Mouse (Mus musculus): ENCODE data around the gene Slc28a1. TPM values are rescaled to one million over a fixed set of nuclear protein-coding genes. Genes with fewer than 3 reads are reported as not detected.
"Not testable (repeated sequence)": the region's sequence is repeated elsewhere in the genome, so short reads cannot be mapped to it uniquely, and the experiment has no call there.

Slc28a1 gene
- polyA plus RNA-seq, 1 experiment from 2014 or later, result 0.59 TPM

GRCm38 (mm10) chr7:81152826-81153225, 38.2 kb downstream of the Slc28a1 start:
- WGBS, result 72% methylated on average over 7 of the region's 7 CpGs
- Histone ChIP-seq H3K4me3 (ENCODE audit: low read depth, low read length) (no peak overlapping the region), H3K4me1 (replicated peaks; ENCODE audit: control insufficient read depth, insufficient read depth, low read length) (0 out of 2 replicates have a peak, but pooled peaks cover 2% of the 10 kb centered on the region), H3K27me3 (replicated peaks; ENCODE audit: control insufficient read depth, insufficient read depth, low read length) (no peaks in the 10 kb centered on the region), H3K9me3 (ENCODE audit: control insufficient read depth) (no peaks in the 10 kb centered on the region), H3K27ac (ENCODE audit: low read depth, low read length) (no peak overlapping the region), H3K36me3 (ENCODE audit: control insufficient read depth, insufficient read depth) (no peaks in the 10 kb centered on the region), H3K4me2 (replicated peaks; ENCODE audit: low read depth) (no peak overlapping the region), H3K9ac (ENCODE audit: low read depth, low read length) (no peak overlapping the region)
- ATAC-seq, result no peak
- TF ChIP-seq CTCF (IDR thresholded peaks at IDR 0.05; ENCODE audit: low read depth), result no peak

- WGBS, result 76% methylated on average over 6 of the region's 6 CpGs
- no peak overlapping the region for H3K4me3 ChIP-seq (ENCODE audit: low read depth, low read length)
- ATAC-seq, result no peak
- H3K27ac ChIP-seq (ENCODE audit: low read depth, low read length), result no peak overlapping the region
- 0 out of 2 replicates have a peak, but pooled peaks cover 3% of the 10 kb centered on the region for H3K4me1 ChIP-seq (replicated peaks; ENCODE audit: control insufficient read depth, insufficient read depth, low read length)
- TF ChIP-seq CTCF (IDR thresholded peaks at IDR 0.05; ENCODE audit: low read depth), result no peak
- H3K9ac ChIP-seq (ENCODE audit: low read depth, low read length), result no peak overlapping the region
- H3K9me3 ChIP-seq (ENCODE audit: control insufficient read depth), result no peaks in the 10 kb centered on the region
- no peak overlapping the region for H3K4me2 ChIP-seq (replicated peaks; ENCODE audit: low read depth)
- no peaks in the 10 kb centered on the region for H3K27me3 ChIP-seq (replicated peaks; ENCODE audit: control insufficient read depth, insufficient read depth, low read length)
- H3K36me3 ChIP-seq (ENCODE audit: control insufficient read depth, insufficient read depth), result no peaks in the 10 kb centered on the region
Measured at GRCm38 (mm10) chr7:81153327-81153726, 38.7 kb downstream of the Slc28a1 start.

GRCm38 (mm10) chr7:81154244-81154643, 39.6 kb downstream of the Slc28a1 start:
- not testable (repeated sequence) for H3K36me3 ChIP-seq (ENCODE audit: control insufficient read depth, insufficient read depth); ATAC-seq; H3K27ac ChIP-seq (ENCODE audit: low read depth, low read length); H3K27me3 ChIP-seq (replicated peaks; ENCODE audit: control insufficient read depth, insufficient read depth, low read length); H3K4me2 ChIP-seq (replicated peaks; ENCODE audit: low read depth); H3K9me3 ChIP-seq (ENCODE audit: control insufficient read depth); H3K9ac ChIP-seq (ENCODE audit: low read depth, low read length); H3K4me3 ChIP-seq (ENCODE audit: low read depth, low read length); H3K4me1 ChIP-seq (replicated peaks; ENCODE audit: control insufficient read depth, insufficient read depth, low read length)

GRCm38 (mm10) chr7:81154960-81155359, 40.4 kb downstream of the Slc28a1 start:
- Histone ChIP-seq H3K36me3 (ENCODE audit: control insufficient read depth, insufficient read depth) (no peaks in the 10 kb centered on the region), H3K4me3 (ENCODE audit: low read depth, low read length) (no peak overlapping the region), H3K27me3 (replicated peaks; ENCODE audit: control insufficient read depth, insufficient read depth, low read length) (no peaks in the 10 kb centered on the region), H3K27ac (ENCODE audit: low read depth, low read length) (no peak overlapping the region), H3K4me1 (replicated peaks; ENCODE audit: control insufficient read depth, insufficient read depth, low read length) (0 out of 2 replicates have a peak, but pooled peaks cover 3% of the 10 kb centered on the region), H3K4me2 (replicated peaks; ENCODE audit: low read depth) (no peak overlapping the region), H3K9me3 (ENCODE audit: control insufficient read depth) (no peaks in the 10 kb centered on the region), H3K9ac (ENCODE audit: low read depth, low read length) (no peak overlapping the region)
- ATAC-seq, result peak; percentile 63; the same call in 1 of the 2 replicates
- peak; percentile 95 for TF ChIP-seq CTCF (IDR thresholded peaks at IDR 0.05; ENCODE audit: low read depth)
- 0% methylated on average over 3 of the region's 3 CpGs for WGBS

GRCm38 (mm10) chr7:81158933-81159332, 44.3 kb downstream of the Slc28a1 start:
- Histone ChIP-seq H3K36me3 (ENCODE audit: control insufficient read depth, insufficient read depth) (no peaks in the 10 kb centered on the region), H3K4me1 (replicated peaks; ENCODE audit: control insufficient read depth, insufficient read depth, low read length) (0 out of 2 replicates have a peak, but pooled peaks cover 3% of the 10 kb centered on the region), H3K4me2 (replicated peaks; ENCODE audit: low read depth) (no peak overlapping the region), H3K9me3 (ENCODE audit: control insufficient read depth) (no peaks in the 10 kb centered on the region), H3K27me3 (replicated peaks; ENCODE audit: control insufficient read depth, insufficient read depth, low read length) (no peaks in the 10 kb centered on the region), H3K27ac (ENCODE audit: low read depth, low read length) (no peak overlapping the region), H3K9ac (ENCODE audit: low read depth, low read length) (no peak overlapping the region), H3K4me3 (ENCODE audit: low read depth, low read length) (no peak overlapping the region)
- ATAC-seq, result no peak
- no peak for TF ChIP-seq CTCF (IDR thresholded peaks at IDR 0.05; ENCODE audit: low read depth)
- 32% methylated on average over 7 of the region's 7 CpGs for WGBS

- ATAC-seq, result no peak
- Histone ChIP-seq H3K4me2 (replicated peaks; ENCODE audit: low read depth) (no peak overlapping the region), H3K9ac (ENCODE audit: low read depth, low read length) (no peak overlapping the region), H3K4me3 (ENCODE audit: low read depth, low read length) (no peak overlapping the region), H3K4me1 (replicated peaks; ENCODE audit: control insufficient read depth, insufficient read depth, low read length) (0 out of 2 replicates have a peak, but pooled peaks cover 3% of the 10 kb centered on the region), H3K9me3 (ENCODE audit: control insufficient read depth) (no peaks in the 10 kb centered on the region), H3K36me3 (ENCODE audit: control insufficient read depth, insufficient read depth) (no peaks in the 10 kb centered on the region), H3K27me3 (replicated peaks; ENCODE audit: control insufficient read depth, insufficient read depth, low read length) (no peaks in the 10 kb centered on the region), H3K27ac (ENCODE audit: low read depth, low read length) (no peak overlapping the region)
- WGBS, result 76% methylated on average over 9 of the region's 9 CpGs
- peak; percentile 75 for TF ChIP-seq CTCF (IDR thresholded peaks at IDR 0.05; ENCODE audit: low read depth)
Measured at GRCm38 (mm10) chr7:81161666-81162065, 47.1 kb downstream of the Slc28a1 start.

- H3K9ac ChIP-seq (ENCODE audit: low read depth, low read length), result no peak overlapping the region
- H3K27ac ChIP-seq (ENCODE audit: low read depth, low read length), result no peak overlapping the region
- peak; percentile 88 for TF ChIP-seq CTCF (IDR thresholded peaks at IDR 0.05; ENCODE audit: low read depth)
- ATAC-seq, result no peak
- no peak overlapping the region for H3K4me2 ChIP-seq (replicated peaks; ENCODE audit: low read depth)
- 0 out of 2 replicates have a peak, but pooled peaks cover 3% of the 10 kb centered on the region for H3K4me1 ChIP-seq (replicated peaks; ENCODE audit: control insufficient read depth, insufficient read depth, low read length)
- H3K27me3 ChIP-seq (replicated peaks; ENCODE audit: control insufficient read depth, insufficient read depth, low read length), result no peaks in the 10 kb centered on the region
- 23% methylated on average over 4 of the region's 4 CpGs for WGBS
- no peak overlapping the region for H3K4me3 ChIP-seq (ENCODE audit: low read depth, low read length)
- no peaks in the 10 kb centered on the region for H3K36me3 ChIP-seq (ENCODE audit: control insufficient read depth, insufficient read depth)
- H3K9me3 ChIP-seq (ENCODE audit: control insufficient read depth), result no peaks in the 10 kb centered on the region
Measured at GRCm38 (mm10) chr7:81162345-81162744, 47.7 kb downstream of the Slc28a1 start.

Measured in intestine, postnatal 0 days (tissue).